Mouse (Mus musculus) heart, adult 2 months (tissue): ENCODE measurements around the gene 4933405L10Rik. TPM values are rescaled to one million over a fixed set of nuclear protein-coding genes. Genes with fewer than 3 reads are reported as not detected.

Source experiments
- DNase-seq, 2 experiments: peaks; one replicate each; pipeline ENCODE4 v3.0.0; 2021
- H3K27ac ChIP-seq: fragments of 200-600 bp; 2 replicates; pipeline ENCODE4 v1.8.1; 2022
- H3K27me3 ChIP-seq: fragments of 200-500 bp; 2 replicates; pipeline ENCODE4 v1.6.1; 2012; ENCODE audit warnings: mild to moderate bottlenecking, low read length, inconsistent platforms, mixed read lengths; ENCODE audit not compliant: control insufficient read depth, insufficient read depth
- H3K36me3 ChIP-seq: fragments of 200-500 bp; 2 replicates; pipeline ENCODE4 v1.6.1; 2012; ENCODE audit warnings: low read length, inconsistent platforms; ENCODE audit not compliant: control insufficient read depth, insufficient read depth
- H3K4me1 ChIP-seq: fragments of 200-500 bp; 2 replicates; pipeline ENCODE4 v1.6.1; 2011; ENCODE audit warnings: low read length; ENCODE audit not compliant: control insufficient read depth, insufficient read depth
- H3K4me3 ChIP-seq: fragments of 200-600 bp; 2 replicates; pipeline ENCODE4 v1.8.1; 2022
- H3K79me2 ChIP-seq: fragments of 200-500 bp; replicated peaks from 2 replicates; pipeline ENCODE4 v1.6.1; 2012; ENCODE audit warnings: mild to moderate bottlenecking, inconsistent platforms, low read length, moderate library complexity, mixed read lengths; ENCODE audit not compliant: control insufficient read depth, insufficient read depth
- H3K9ac ChIP-seq: fragments of 200-500 bp; 2 replicates; pipeline ENCODE4 v1.6.1; 2012; ENCODE audit warnings: low read depth, mild to moderate bottlenecking, control low read depth, inconsistent platforms, low read length, mixed read lengths
- CTCF ChIP-seq: fragments of 200-600 bp; IDR thresholded peaks from 2 replicates; pipeline ENCODE4 v1.8.1; 2022; ENCODE audit warnings: antibody characterized with exemption, mild to moderate bottlenecking, moderate library complexity
- EP300 ChIP-seq: fragments of 200-500 bp; IDR thresholded peaks from 2 replicates; pipeline ENCODE4 v1.6.1; 2011; ENCODE audit warnings: low read depth, low read length, control low read depth; ENCODE audit not compliant: insufficient read depth
- POLR2A ChIP-seq: fragments of 200-500 bp; IDR thresholded peaks from 2 replicates; pipeline ENCODE4 v1.6.1; 2011; ENCODE audit warnings: mild to moderate bottlenecking, low read depth, low read length, control low read depth; ENCODE audit not compliant: insufficient read depth
- WGBS: fragments of 180-500 bp; shearing (Covaris S2); methylation state at CpG from one replicate; pipeline ENCODE4 v1.1.7; 2018; 5-methylcytosine and 5-hydroxymethylcytosine counted together
- intact Hi-C: fragments of 180-260 bp; cut with DNase I; formaldehyde crosslinking; loops from one replicate; pipeline ENCODE4 v1.15.1; 2025
- polyA plus RNA-seq: library from polyadenylated mRNA; depleted of rRNA; stranded (reverse); fragments of >200 nt; gene quantifications from 2 replicates; pipeline ENCODE4 v1.2.3, GENCODE M21; 2012
- total RNA-seq, 2 experiments: library from RNA; stranded (reverse); gene quantifications; 2 replicates each; pipeline ENCODE4 v1.2.3; 2021

4933405L10Rik gene
- total and polyA plus RNA-seq, 3 experiments = not detected

DNA sequence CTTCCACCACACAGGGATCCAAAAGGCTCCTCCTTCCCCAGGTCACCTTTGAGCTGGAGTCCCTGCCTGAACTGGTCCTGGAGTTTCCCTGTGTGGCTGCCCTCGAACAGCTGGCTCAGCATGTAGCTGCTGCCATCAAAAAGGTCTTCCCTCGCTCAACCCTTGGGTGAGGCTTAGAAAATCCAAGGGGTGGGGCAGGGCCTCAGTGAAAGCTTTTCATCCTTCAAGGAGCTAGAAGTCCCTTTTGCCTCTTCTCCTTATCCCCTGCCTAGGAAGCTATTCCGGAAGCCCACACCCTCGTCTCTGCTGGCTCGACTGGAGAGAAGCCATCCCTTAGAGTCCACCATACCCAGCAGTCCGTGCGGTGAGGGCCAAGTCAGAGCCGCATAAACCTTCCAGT is 19.9 kb upstream of the 4933405L10Rik start:
- H3K4me1 ChIP-seq = no peaks in the 10 kb centered on the region
- H3K4me3 ChIP-seq = no peak overlapping the region
- WGBS = 32% methylated on average over 8 of the region's 8 CpGs
- H3K9ac ChIP-seq = no peak overlapping the region
- H3K27me3 ChIP-seq = no peaks in the 10 kb centered on the region; the same call in 1 of the 2 replicates
- TF ChIP-seq POLR2A (no peak), EP300 (no peak), CTCF (no peak)
- intact Hi-C loops = loop anchor here (2.0 kb wide), 1 partner anchor 121 kb away; the partner anchor contains the start of gene Atp6v0d1
- H3K36me3 ChIP-seq = no peaks in the 10 kb centered on the region
- DNase-seq = no peak
- no peak overlapping the region for H3K27ac ChIP-seq
- no peaks in the 10 kb centered on the region for H3K79me2 ChIP-seq

DNA sequence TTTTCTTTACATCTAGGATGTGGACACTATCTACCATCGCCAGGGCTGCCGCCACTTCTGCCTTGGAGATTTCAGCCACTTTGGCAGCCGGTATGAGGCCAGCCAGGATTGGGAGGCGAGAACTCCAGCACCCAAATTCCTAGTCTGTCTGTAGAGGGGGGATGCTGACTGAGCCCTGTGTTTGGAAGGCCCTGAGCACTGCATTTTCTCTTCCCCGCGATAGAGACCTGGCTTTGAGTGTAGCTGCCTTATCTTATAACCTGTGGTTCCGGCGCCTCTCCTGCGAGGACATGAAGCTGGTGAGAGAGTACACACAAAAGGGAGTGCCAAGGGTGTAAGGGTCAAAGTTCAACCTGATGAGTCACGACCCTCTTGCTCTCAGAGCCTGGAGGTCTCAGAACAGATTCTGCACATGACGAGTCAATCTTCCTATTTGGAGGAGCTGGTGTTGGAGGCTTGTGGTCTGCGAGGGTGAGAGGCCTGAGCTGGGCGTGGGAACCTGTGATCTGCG is 19.2 kb upstream of the 4933405L10Rik start:
- H3K27me3 ChIP-seq = no peaks in the 10 kb centered on the region; the same call in 1 of the 2 replicates
- no peak overlapping the region for H3K27ac ChIP-seq
- intact Hi-C loops = no loop called here
- TF ChIP-seq POLR2A = no peak
- no peak for TF ChIP-seq EP300
- TF ChIP-seq CTCF = no peak
- no peaks in the 10 kb centered on the region for H3K79me2 ChIP-seq
- no peak for DNase-seq
- no peaks in the 10 kb centered on the region for H3K4me1 ChIP-seq
- no peak overlapping the region for H3K9ac ChIP-seq
- no peak overlapping the region for H3K4me3 ChIP-seq
- H3K36me3 ChIP-seq = no peaks in the 10 kb centered on the region
- WGBS = 45% methylated on average over 14 of the region's 14 CpGs

DNA sequence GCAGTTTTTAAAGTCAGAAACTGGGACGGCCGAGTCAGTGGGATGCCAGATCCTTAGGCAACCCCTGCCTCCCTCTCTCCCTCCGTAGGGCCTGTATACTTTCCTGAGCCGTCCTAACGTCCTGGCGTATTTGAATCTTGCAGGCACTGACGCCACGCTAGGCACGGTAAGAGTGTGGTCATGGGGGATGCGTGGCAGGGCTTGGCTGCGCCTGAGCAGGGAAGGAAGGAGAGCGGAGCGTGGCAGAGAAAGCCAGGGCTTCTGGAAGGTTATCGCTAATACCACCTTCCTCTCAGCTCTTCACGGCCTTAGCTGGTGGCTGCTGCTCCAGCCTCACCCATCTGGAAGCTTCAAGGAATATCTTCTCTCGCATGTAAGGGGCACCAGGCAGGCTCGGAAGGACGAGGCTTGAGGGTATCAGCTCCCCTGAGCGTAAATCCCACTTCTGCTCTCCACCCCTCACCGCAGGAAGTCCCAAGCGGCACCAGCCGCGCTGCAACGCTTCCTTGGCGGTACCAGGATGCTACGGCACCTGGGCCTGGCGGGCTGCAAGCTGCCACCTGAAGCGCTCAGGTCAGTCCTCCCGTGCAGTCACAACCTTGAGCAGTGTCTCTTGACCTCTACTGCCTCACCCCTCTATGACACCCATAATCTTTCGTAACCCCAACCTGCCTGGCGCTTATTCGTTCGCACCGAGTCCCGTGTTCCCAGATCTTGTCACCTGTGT is 18.0 kb upstream of the 4933405L10Rik start:
- H3K36me3 ChIP-seq = no peaks in the 10 kb centered on the region
- 62% methylated on average over 35 of the region's 35 CpGs for WGBS
- DNase-seq = no peak
- no peaks in the 10 kb centered on the region for H3K79me2 ChIP-seq
- intact Hi-C loops = no loop called here
- H3K27me3 ChIP-seq = no peaks in the 10 kb centered on the region; the same call in 1 of the 2 replicates
- no peak overlapping the region for H3K27ac ChIP-seq
- H3K4me3 ChIP-seq = no peak overlapping the region
- TF ChIP-seq CTCF = no peak
- no peak for TF ChIP-seq POLR2A
- TF ChIP-seq EP300 = no peak
- peaks cover 3% of the 10 kb centered on the region for H3K4me1 ChIP-seq
- H3K9ac ChIP-seq = no peak overlapping the region

DNA sequence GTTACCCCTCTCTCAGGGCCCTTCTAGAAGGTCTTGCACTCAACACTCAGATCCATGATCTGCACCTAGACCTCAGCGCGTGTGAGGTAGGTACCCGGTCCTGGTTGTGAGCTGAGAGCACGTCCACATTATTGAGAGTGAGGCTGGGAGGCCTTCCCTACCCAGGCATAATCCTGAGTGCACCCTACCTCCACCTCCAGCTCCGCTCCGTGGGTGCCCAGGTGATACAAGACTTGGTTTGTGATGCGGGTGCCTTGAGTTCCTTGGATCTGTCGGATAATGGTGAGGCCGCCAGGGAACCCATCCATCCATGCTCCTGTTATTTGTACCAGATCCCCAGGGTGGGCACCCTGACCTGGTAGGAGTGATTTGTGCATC is 17.5 kb upstream of the 4933405L10Rik start:
- 86% methylated on average over 9 of the region's 9 CpGs for WGBS

DNA sequence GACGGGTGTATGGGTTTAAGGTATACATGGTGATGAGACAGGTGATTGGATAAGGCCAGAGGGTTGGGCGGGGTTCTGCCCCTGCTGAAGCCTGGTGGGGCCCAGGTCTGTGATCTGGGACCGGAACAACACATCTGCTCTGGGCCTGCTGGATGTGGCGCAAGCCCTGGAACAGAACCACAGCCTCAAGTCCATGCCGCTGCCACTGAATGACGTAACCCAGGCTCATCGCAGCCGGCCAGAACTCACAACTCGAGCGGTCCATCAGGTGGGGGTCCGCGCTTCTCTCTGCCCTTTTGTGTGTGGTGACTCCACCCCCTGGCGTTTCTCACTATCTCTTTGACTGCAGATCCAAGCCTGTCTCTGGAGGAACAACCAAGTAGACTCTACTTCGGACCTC is 16.5 kb upstream of the 4933405L10Rik start:
- Histone ChIP-seq H3K4me1 (peaks cover 3% of the 10 kb centered on the region), H3K27ac (no peak overlapping the region), H3K36me3 (no peaks in the 10 kb centered on the region), H3K27me3 (no peaks in the 10 kb centered on the region; the same call in 1 of the 2 replicates), H3K4me3 (no peak overlapping the region), H3K79me2 (no peaks in the 10 kb centered on the region), H3K9ac (no peak overlapping the region)
- no peak for DNase-seq
- TF ChIP-seq CTCF (no peak), EP300 (no peak)
- intact Hi-C loops = no loop called here
- 75% methylated on average over 14 of the region's 14 CpGs for WGBS

More for the DNA sequence above, 17.5 kb upstream of the 4933405L10Rik start:
- TF ChIP-seq CTCF (no peak), EP300 (no peak), POLR2A (no peak)
- Histone ChIP-seq H3K79me2 (no peaks in the 10 kb centered on the region), H3K36me3 (no peaks in the 10 kb centered on the region), H3K9ac (no peak overlapping the region), H3K27me3 (no peaks in the 10 kb centered on the region; the same call in 1 of the 2 replicates), H3K4me3 (no peak overlapping the region), H3K4me1 (peaks cover 3% of the 10 kb centered on the region), H3K27ac (no peak overlapping the region)
- no peak for DNase-seq
- intact Hi-C loops = no loop called here
